Mouse (Mus musculus): Measurements from ENCODE around the gene Angel1. TPM values are rescaled to one million over a fixed set of nuclear protein-coding genes. Genes with fewer than 3 reads are reported as not detected.
A peak's percentile ranks its signal among the peaks of the same experiment; 100 is the strongest.

Angel1 gene
- polyA plus RNA-seq, 1 experiment from 2014 or later: 9.9 TPM

DNA sequence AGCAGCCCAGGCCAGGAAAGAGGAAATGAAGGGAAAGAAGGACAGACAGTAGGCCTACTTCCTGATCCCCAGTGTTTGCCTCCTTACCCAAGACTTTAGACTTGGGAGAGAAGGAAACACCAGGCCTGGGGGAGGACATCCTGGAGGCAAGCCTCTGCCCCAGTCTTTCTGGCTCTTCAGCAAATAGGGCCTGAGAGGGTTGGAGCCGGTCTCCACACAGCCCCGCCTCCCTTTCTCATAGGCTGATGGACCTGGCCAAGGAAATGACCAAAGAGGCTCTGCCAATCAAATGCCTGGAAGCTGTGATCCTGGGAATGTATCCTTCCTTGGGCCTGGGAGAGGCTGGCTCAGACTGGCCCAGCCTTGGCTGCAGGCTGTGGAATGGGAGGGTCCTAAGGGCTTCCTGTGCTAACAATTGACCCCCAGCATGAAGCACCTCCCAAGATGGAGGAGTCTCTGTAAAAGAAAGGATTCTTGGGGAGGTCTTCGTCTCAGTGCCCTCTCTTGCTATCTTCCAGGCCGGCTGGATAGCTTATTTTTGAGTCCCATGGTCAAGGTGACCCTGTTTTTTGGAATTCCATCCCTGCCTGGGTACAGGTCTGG, 38.2 kb downstream of the Angel1 start:
- 75% methylated on average over 4 of the region's 4 CpGs for WGBS
- no peaks in the 10 kb centered on the region for H3K4me1 ChIP-seq (ENCODE audit: control insufficient read depth, insufficient read depth, low read length)
- H3K36me3 ChIP-seq (ENCODE audit: control insufficient read depth, insufficient read depth, low read length): no peaks in the 10 kb centered on the region; the same call in 1 of the 2 replicates
- no peaks in the 10 kb centered on the region for H3K27me3 ChIP-seq (ENCODE audit: control insufficient read depth, insufficient read depth, low read length)
- H3K9ac ChIP-seq (ENCODE audit: low read length): no peak overlapping the region
- ATAC-seq (ENCODE audit: insufficient number of reproducible peaks, low FRiP score, low TSS enrichment, low read depth): no peak
- no peak overlapping the region for H3K27ac ChIP-seq (replicated peaks; ENCODE audit: low read depth, low read length)
- no peaks in the 10 kb centered on the region for H3K9me3 ChIP-seq (ENCODE audit: control insufficient read depth, low read length)
- no peak overlapping the region for H3K4me2 ChIP-seq (ENCODE audit: low read depth, severe bottlenecking)
- no peak for DNase-seq (ENCODE audit: low spot score)
- no peak overlapping the region for H3K4me3 ChIP-seq (ENCODE audit: low read depth, low read length)

DNA sequence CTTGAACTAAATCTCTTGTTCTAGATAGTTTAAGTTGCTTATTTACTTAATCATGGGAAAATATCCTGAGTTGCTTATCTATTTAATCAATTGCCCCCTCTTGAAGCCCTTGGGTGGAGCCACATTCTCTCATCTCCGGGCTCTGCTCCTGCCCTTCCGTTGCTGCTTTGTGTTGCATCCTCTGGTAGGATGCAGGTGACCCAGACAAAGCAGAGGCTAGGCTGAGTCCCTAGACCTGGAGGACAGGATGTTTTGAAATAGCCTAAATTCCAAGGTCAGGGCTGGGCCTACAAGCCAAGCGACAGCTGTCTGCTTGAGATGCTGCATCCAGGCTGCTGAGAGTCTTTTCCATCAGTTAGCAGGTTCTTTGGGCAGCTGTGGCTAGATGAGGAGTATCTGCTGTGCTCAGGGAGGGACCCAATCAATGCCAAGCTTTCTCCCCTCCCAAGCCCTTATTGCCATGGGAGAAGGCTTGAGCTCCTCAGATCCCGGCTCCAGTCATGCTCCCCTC, 38.8 kb downstream of the Angel1 start:
- H3K4me2 ChIP-seq (ENCODE audit: low read depth, severe bottlenecking): no peak overlapping the region
- DNase-seq (ENCODE audit: low spot score) (no peak), ATAC-seq (ENCODE audit: insufficient number of reproducible peaks, low FRiP score, low TSS enrichment, low read depth) (no peak)
- 73% methylated on average over 4 of the region's 4 CpGs for WGBS
- H3K27ac ChIP-seq (replicated peaks; ENCODE audit: low read depth, low read length): no peak overlapping the region
- no peaks in the 10 kb centered on the region; the same call in 1 of the 2 replicates for H3K36me3 ChIP-seq (ENCODE audit: control insufficient read depth, insufficient read depth, low read length)
- H3K4me3 ChIP-seq (ENCODE audit: low read depth, low read length): no peak overlapping the region
- no peaks in the 10 kb centered on the region for H3K9me3 ChIP-seq (ENCODE audit: control insufficient read depth, low read length)
- H3K4me1 ChIP-seq (ENCODE audit: control insufficient read depth, insufficient read depth, low read length): no peaks in the 10 kb centered on the region
- H3K9ac ChIP-seq (ENCODE audit: low read length): no peak overlapping the region
- no peaks in the 10 kb centered on the region for H3K27me3 ChIP-seq (ENCODE audit: control insufficient read depth, insufficient read depth, low read length)

DNA sequence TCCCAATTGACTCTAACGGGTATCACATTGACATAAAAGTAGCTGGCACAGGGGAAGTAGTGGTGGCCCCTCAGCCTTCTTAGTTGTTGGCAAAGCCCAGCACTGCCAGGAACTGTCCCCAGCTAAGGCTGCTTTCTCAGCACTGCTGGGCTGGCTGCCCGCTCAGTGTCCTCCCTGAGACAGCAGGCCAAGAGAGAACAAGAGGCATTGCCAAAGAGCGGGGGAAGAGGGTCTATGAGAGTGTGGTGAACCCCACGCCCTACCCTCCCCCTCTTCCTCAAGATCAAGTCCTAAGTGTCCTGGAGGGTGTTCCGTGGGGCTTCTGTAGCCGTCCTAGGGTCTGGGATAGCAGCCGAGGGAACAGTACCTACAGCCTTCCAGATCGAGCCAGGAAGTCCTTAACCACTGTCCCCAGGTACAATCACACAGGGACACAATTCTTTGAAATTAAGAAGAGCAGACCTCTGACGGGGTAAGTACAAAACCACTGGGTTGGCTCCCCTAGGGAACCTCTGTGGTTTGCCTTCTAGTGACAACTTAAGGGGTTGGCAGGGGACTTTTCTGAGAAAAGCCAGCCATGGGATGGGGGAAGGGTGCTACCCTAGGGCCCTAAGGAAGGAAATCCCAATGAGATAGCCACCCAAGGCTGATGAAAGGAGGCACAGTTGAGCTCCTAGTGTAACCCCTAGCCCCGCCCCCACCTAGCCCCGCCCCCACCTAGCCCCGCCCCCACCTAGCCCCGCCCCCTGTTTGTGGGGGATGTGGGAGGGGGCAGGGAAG, 39.5 kb downstream of the Angel1 start:
- H3K4me3 ChIP-seq (ENCODE audit: low read depth, low read length): no peak overlapping the region
- no peak overlapping the region for H3K9ac ChIP-seq (ENCODE audit: low read length)
- H3K9me3 ChIP-seq (ENCODE audit: control insufficient read depth, low read length): no peaks in the 10 kb centered on the region
- H3K4me2 ChIP-seq (ENCODE audit: low read depth, severe bottlenecking): no peak overlapping the region
- 56% methylated on average over 13 of the region's 13 CpGs for WGBS
- no peak overlapping the region for H3K27ac ChIP-seq (replicated peaks; ENCODE audit: low read depth, low read length)
- no peaks in the 10 kb centered on the region for H3K4me1 ChIP-seq (ENCODE audit: control insufficient read depth, insufficient read depth, low read length)
- H3K27me3 ChIP-seq (ENCODE audit: control insufficient read depth, insufficient read depth, low read length): no peaks in the 10 kb centered on the region
- no peak for DNase-seq (ENCODE audit: low spot score)
- H3K36me3 ChIP-seq (ENCODE audit: control insufficient read depth, insufficient read depth, low read length): no peaks in the 10 kb centered on the region; the same call in 1 of the 2 replicates
- ATAC-seq (ENCODE audit: insufficient number of reproducible peaks, low FRiP score, low TSS enrichment, low read depth): no peak

GRCm38 (mm10) chr12:86685275-86685674, 41.0 kb downstream of the Angel1 start:
- Histone ChIP-seq H3K9me3 (ENCODE audit: control insufficient read depth, low read length) (no peaks in the 10 kb centered on the region), H3K27me3 (ENCODE audit: control insufficient read depth, insufficient read depth, low read length) (no peaks in the 10 kb centered on the region), H3K9ac (ENCODE audit: low read length) (no peak overlapping the region; the same call in 1 of the 2 replicates), H3K36me3 (ENCODE audit: control insufficient read depth, insufficient read depth, low read length) (no peaks in the 10 kb centered on the region; the same call in 1 of the 2 replicates), H3K4me2 (ENCODE audit: low read depth, severe bottlenecking) (no peak overlapping the region), H3K4me3 (ENCODE audit: low read depth, low read length) (no peak overlapping the region), H3K27ac (replicated peaks; ENCODE audit: low read depth, low read length) (no peak overlapping the region), H3K4me1 (ENCODE audit: control insufficient read depth, insufficient read depth, low read length) (0 out of 2 replicates have a peak, but pooled peaks cover 2% of the 10 kb centered on the region)
- 86% methylated on average over 9 of the region's 9 CpGs for WGBS
- ATAC-seq (ENCODE audit: insufficient number of reproducible peaks, low FRiP score, low TSS enrichment, low read depth): no peak
- no peak for DNase-seq (ENCODE audit: low spot score)

DNA sequence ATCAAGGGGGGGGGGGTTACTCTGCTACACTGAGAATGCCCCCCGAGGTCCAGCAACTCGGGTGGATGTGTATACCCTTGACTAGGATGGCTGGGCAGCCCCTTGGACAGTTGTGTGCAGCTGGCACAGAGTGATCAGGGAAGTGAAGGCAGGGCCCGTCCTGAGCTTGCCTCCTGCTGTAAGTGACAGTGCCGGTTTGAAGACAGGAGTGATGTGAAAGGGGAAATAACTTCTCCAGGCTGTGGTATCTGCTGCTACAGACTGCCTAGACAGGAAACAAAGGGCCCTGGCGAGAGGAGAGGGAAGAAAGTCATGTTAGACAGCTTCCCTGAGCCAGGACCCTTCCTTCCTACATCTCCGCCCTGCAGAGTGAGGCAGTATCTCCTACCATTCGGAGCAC, 42.6 kb downstream of the Angel1 start:
- H3K4me3 ChIP-seq (ENCODE audit: low read depth, low read length): no peak overlapping the region
- no peak overlapping the region for H3K4me2 ChIP-seq (ENCODE audit: low read depth, severe bottlenecking)
- no peak overlapping the region for H3K9ac ChIP-seq (ENCODE audit: low read length)
- WGBS: 81% methylated on average over 7 of the region's 7 CpGs
- H3K27me3 ChIP-seq (ENCODE audit: control insufficient read depth, insufficient read depth, low read length): no peaks in the 10 kb centered on the region
- H3K27ac ChIP-seq (replicated peaks; ENCODE audit: low read depth, low read length): no peak overlapping the region
- ATAC-seq (ENCODE audit: insufficient number of reproducible peaks, low FRiP score, low TSS enrichment, low read depth): no peak
- no peaks in the 10 kb centered on the region for H3K36me3 ChIP-seq (ENCODE audit: control insufficient read depth, insufficient read depth, low read length)
- H3K9me3 ChIP-seq (ENCODE audit: control insufficient read depth, low read length): no peaks in the 10 kb centered on the region
- peaks cover 7% of the 10 kb centered on the region; the same call in 1 of the 2 replicates for H3K4me1 ChIP-seq (ENCODE audit: control insufficient read depth, insufficient read depth, low read length)
- DNase-seq (ENCODE audit: low spot score): no peak

DNA sequence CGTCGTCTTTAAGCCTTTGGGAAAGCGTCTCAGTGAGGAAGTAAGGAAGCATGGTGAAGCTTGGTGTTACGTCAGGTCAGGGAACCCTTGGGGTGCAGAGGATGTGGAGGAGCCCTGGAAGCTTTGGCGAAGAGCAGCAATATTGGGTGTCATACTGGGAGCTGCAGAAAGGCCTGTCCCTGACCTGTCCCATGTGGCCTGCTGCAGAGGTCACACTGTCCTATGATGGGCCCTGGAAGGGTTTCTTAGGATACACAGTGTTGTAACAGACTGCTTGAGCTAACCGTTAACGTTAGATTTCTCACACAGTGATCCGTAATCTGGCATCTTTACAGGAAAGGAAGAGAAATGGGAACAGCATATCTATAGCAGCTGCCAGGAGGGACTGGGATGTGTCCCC, 44.1 kb downstream of the Angel1 start:
- Histone ChIP-seq H3K4me2 (ENCODE audit: low read depth, severe bottlenecking) (no peak overlapping the region), H3K9me3 (ENCODE audit: control insufficient read depth, low read length) (no peaks in the 10 kb centered on the region), H3K4me3 (ENCODE audit: low read depth, low read length) (no peak overlapping the region), H3K4me1 (ENCODE audit: control insufficient read depth, insufficient read depth, low read length) (peaks cover 7% of the 10 kb centered on the region; the same call in 1 of the 2 replicates), H3K9ac (ENCODE audit: low read length) (no peak overlapping the region), H3K36me3 (ENCODE audit: control insufficient read depth, insufficient read depth, low read length) (no peaks in the 10 kb centered on the region), H3K27ac (replicated peaks; ENCODE audit: low read depth, low read length) (no peak overlapping the region), H3K27me3 (ENCODE audit: control insufficient read depth, insufficient read depth, low read length) (no peaks in the 10 kb centered on the region)
- WGBS: 84% methylated on average over 8 of the region's 8 CpGs
- DNase-seq (ENCODE audit: low spot score) (no peak), ATAC-seq (ENCODE audit: insufficient number of reproducible peaks, low FRiP score, low TSS enrichment, low read depth) (no peak)

DNA sequence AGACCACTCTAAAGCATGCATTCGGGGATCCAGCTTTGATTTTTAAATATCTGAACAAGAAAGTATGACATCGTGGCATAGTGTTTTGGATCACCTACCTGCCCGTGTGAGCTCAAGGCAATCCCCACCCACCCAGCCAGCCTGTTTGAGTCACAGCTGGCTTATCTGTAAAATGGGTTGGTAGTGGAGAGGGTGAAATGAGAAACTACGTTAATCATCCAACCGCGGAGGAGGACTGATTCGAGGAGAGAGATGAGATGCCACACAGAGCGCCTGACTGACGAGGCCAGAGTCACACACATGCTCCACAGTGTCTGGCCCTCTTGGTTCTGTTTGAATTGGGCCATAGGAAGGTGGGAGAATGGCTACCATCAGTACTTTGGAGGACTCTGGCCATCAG, 44.6 kb downstream of the Angel1 start:
- no peak overlapping the region for H3K4me2 ChIP-seq (ENCODE audit: low read depth, severe bottlenecking)
- H3K9ac ChIP-seq (ENCODE audit: low read length): no peak overlapping the region
- 89% methylated on average over 9 of the region's 9 CpGs for WGBS

GRCm38 (mm10) chr12:86680591-86681193, 45.6 kb downstream of the Angel1 start:
- H3K4me1 ChIP-seq (ENCODE audit: control insufficient read depth, insufficient read depth, low read length): peaks cover 7% of the 10 kb centered on the region; the same call in 1 of the 2 replicates
- no peak for DNase-seq (ENCODE audit: low spot score)
- H3K36me3 ChIP-seq (ENCODE audit: control insufficient read depth, insufficient read depth, low read length): no peaks in the 10 kb centered on the region
- peak overlapping the region; percentile 93 for H3K4me2 ChIP-seq (ENCODE audit: low read depth, severe bottlenecking)
- ATAC-seq (ENCODE audit: insufficient number of reproducible peaks, low FRiP score, low TSS enrichment, low read depth): no peak
- 62% methylated on average over 11 of the region's 11 CpGs for WGBS
- no peaks in the 10 kb centered on the region for H3K9me3 ChIP-seq (ENCODE audit: control insufficient read depth, low read length)
- H3K4me3 ChIP-seq (ENCODE audit: low read depth, low read length): peak overlapping the region; percentile 62
- H3K27me3 ChIP-seq (ENCODE audit: control insufficient read depth, insufficient read depth, low read length): no peaks in the 10 kb centered on the region
- peak overlapping the region; percentile 37 for H3K9ac ChIP-seq (ENCODE audit: low read length)
- H3K27ac ChIP-seq (replicated peaks; ENCODE audit: low read depth, low read length): no peak overlapping the region

More for the DNA sequence above, 44.6 kb downstream of the Angel1 start:
- DNase-seq (ENCODE audit: low spot score): no peak
- no peak overlapping the region; the same call in 1 of the 2 replicates for H3K4me3 ChIP-seq (ENCODE audit: low read depth, low read length)
- H3K9me3 ChIP-seq (ENCODE audit: control insufficient read depth, low read length): no peaks in the 10 kb centered on the region
- H3K27me3 ChIP-seq (ENCODE audit: control insufficient read depth, insufficient read depth, low read length): no peaks in the 10 kb centered on the region
- peaks cover 7% of the 10 kb centered on the region; the same call in 1 of the 2 replicates for H3K4me1 ChIP-seq (ENCODE audit: control insufficient read depth, insufficient read depth, low read length)
- no peaks in the 10 kb centered on the region for H3K36me3 ChIP-seq (ENCODE audit: control insufficient read depth, insufficient read depth, low read length)
- no peak overlapping the region for H3K27ac ChIP-seq (replicated peaks; ENCODE audit: low read depth, low read length)
- ATAC-seq (ENCODE audit: insufficient number of reproducible peaks, low FRiP score, low TSS enrichment, low read depth): no peak

Data from limb, embryonic 11.5 days (tissue).